Mouse (Mus musculus) spleen, postnatal 14 days (tissue): Measurements from ENCODE around the gene Vrk1.

Experiments
- DNase-seq, 2 experiments: peaks; one replicate each; pipeline ENCODE4 v3.0.0; 2021 to 2022; ENCODE audit warnings: low spot score in 2 of 2

The Vrk1 gene

DNA sequence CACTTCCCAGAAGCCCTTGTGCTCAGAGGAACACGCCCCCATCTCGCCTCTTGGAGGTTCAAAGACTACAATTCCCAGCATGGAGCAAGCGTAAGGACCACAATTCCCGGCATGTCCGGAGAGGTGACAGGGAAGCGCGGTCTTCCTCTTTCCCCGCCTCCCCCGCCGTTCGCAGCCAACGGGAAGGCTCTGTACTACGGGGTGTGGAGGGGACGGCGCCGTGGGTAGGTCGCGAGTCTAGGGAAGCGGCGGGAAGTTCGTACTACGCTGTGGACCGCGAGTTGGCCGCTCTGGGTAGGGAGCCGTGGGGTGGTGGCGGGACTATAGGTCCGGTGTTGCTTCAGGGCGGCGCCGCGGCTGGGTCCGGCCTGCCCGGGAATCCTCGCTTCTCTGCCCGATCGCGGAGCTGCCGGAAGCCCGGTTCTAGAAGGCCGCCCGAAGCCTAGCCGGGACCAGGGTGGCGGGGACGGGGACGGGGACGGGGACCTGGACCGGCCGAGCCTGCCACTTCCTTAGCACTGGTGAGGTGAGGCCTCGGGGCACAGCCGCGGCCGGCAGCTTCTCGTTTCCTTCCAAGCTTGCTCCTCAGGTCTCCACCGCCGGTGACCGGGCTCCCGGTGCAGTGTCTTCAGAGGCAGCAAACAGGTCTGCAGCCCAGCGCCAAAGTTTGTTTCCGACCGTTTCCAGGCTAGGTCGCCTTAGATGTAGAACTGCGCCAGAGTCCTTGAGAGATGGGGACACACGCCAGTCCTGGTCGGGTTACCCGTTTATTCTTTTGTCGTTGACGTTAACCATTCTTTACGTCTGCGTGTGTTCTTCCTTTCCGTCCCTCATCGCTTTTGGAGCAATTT is at the start of gene Vrk1:
TSS of gene Vrk1 (plus strand) at position 164 of the 851 bp plus-strand sequence.
- peak; percentile 85 to 87 for DNase-seq

DNA sequence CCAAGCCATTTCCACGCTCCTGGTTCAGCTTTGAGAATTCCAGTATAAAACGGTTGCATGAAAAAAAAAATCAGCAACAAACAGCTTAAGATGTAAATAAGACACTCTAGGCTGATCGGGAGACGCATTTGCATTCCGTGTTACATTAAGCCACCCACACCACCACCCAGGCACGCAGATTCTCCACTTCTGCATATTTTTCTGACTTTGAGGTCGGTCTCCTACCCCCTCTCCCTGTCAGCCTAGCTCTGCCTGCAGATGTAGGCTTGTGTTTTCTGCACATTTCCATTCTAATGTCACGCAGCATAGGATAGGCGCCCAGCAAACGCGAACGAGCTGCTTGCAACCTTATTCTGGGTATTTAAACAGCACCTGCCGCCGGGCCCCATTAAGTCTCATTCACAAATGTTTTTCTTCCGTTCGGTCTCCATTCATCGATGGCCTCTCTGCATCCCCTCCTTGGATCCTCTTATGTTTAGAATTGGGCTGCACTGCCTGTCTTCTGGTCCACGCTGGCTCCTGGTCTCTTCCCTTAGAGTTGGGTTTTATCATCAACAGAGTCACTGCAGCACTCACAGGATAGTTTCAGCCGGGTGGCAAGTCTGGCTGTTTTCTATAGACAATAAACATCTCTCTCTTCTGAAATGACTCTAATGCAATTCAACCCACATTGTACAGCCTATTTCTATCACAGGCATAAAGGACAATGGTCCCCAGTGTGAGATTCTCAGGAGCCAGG is 49.3 kb upstream of the Vrk1 start:
- no peak for DNase-seq

GRCm38 (mm10) chr12:105961667-105962066 is 48.4 kb upstream of the Vrk1 start:
- DNase-seq, result no peak

- peak; percentile 71 to 82 for DNase-seq
These were observed 47.7 kb upstream of the Vrk1 start for GRCm38 (mm10) chr12:105962103-105963011.

GRCm38 (mm10) chr12:105963012-105963572 is 46.9 kb upstream of the Vrk1 start:
- peak in 1 of 2 experiments; percentile 6 for DNase-seq

DNA sequence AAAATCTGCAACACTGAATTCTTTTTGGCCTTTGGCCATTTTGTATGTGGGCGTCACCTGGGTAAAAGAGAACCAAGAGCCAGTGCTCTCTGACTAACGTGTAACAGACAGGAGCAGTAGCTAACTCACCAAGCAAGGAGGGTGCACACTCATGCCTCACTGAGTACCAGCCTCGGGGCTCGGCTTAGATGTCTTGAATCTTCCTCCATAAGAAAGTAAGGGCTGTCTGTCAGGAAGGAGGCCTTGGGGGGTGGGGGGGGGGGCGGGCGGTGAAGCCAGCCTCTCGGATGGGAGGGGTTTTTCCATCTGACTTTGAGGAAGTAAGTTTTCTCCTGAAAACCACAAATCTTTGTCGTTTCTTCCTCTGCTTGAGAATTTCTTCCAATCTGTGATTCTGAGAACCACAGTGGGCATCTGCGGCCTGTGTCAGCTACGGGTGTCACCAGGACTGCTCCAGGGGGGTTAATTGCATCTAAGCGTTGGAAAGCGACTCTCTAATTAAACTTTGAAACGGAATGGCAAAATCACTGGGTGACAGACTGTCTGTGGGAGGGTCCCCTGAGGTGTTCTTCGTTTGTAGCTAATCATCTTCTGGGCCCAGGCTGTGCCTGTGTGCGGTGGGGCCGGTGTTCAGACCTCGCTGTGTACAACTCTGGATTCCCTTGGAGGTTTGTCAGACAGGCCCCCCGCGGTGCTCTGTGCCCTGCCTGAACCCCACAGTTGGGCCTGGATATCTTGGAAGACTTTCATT is 43.0 kb upstream of the Vrk1 start:
- no peak for DNase-seq

DNA sequence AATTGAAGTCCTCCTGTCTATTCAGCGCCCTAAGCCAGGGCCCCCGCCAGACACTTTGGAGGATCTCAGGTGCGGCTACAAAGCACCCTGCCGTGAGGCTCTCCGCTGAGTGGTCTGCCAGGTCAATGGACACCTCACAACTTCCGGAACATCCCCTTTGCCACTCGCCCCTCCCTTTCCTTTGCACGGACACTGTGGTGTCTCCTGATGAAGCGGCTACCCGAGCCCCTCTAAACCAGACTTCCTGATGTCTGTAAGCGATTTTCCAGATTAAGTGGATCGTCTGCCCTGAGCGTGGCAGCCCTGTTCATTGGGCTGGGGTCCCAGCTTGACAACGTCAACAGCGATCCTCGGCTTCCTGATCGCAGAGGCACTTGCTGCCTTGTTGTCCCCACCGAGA is 42.2 kb upstream of the Vrk1 start:
- no peak for DNase-seq

DNA sequence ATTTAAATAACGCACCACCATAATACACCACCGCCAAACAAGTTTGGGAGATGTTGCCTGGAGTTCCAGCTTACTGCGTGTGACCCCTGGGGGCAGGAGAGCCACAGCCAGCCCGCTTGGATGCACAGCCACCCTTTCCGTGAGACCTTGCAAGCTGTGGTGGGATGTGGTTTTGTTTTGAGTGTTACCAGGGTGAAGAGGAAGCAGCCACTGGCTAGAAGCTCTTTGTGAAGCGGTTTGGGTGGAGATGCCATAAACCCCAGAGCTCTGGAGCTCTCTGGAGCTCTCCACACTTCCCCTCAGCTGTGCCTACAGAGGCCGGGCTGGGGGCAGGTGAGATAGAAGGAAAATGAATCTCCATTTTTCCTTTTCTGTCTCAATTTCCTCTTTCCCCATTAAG is 38.8 kb upstream of the Vrk1 start:
- DNase-seq, result no peak

DNA sequence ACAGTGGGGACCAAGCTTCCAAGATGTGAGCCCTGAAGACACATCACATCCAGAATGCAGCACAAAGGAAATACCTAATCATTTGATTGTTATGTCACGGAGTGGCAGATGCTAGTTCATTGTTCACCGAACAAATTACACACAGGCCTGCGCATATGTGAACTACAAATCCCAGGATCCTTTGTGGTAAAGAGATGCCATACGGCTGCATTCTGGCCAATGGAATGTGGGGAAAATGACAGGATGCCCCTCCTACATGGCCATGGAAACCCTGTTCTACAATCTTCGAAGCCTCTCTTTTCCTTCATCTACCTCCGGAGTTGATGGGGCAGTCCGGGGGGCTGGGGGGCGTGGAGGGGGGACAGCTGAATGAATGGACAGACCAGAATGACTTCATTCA is 37.4 kb upstream of the Vrk1 start:
- no peak for DNase-seq

GRCm38 (mm10) chr12:105973691-105974090 is 36.3 kb upstream of the Vrk1 start:
- DNase-seq, result no peak

- no peak for DNase-seq
These were observed 35.9 kb upstream of the Vrk1 start for GRCm38 (mm10) chr12:105974107-105974506.

- DNase-seq, result no peak
These were observed 28.7 kb upstream of the Vrk1 start for GRCm38 (mm10) chr12:105981121-105981973.

- no peak for DNase-seq
These were observed 28.1 kb upstream of the Vrk1 start for GRCm38 (mm10) chr12:105981974-105982305.

DNA sequence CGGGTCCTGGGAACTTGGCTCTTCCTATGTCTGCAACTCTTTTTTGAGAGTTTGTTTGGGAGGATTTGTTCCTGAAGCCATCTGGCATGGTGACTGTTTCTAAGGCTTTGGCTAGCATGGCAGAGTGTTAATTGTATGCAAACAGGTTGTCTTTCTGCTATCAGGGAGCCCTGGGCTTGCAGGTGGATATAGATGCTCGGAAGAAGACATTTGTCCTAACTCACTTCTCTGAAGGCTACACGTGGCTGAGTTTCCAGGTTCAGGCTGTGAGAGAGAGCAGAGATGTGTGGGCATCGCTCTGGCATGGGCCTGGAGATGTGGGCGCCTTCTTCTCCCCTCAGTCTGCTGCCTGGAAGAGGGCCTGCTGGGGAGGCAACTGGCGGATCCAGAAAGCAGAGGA is 27.4 kb upstream of the Vrk1 start:
- no peak for DNase-seq

DNA sequence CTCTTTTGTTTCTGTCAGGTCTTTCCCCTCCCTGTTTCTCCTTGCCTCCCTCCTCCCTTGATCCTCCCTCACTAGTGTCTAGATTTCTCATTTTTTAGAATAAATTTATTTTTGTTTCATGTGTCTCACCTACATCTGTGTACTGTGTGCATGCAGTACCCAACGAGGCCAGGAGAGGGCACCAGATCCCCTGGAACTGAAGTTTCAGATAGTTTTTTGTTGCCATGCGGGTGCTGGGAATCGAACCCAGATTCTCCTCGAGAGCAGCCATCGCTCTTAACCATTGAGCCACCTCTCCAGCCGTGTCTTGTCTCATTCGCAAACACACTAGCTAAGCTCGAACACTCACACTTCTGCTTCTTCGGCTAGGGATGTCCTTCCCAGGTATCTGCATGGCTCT is 26.5 kb upstream of the Vrk1 start:
- no peak for DNase-seq

DNA sequence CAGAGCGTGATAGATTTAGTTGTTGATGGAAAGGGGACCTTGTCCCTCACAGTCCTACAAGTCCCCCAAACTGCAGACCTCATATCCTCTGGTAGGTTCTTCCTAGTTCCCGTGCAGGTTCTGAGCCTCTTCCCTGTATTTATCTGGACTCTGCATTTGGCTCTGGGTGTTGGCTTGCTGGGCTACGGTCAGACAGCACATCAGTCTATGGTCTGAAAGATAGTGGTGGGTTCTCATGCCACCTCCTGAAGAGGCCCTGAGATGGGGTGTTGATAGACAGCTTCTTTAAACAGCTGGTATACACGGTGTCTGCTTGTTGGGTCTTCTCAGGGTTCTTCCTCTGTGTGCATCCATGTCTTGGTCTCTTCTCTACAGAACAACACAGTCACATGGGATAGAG is 21.6 kb upstream of the Vrk1 start:
- no peak for DNase-seq

DNA sequence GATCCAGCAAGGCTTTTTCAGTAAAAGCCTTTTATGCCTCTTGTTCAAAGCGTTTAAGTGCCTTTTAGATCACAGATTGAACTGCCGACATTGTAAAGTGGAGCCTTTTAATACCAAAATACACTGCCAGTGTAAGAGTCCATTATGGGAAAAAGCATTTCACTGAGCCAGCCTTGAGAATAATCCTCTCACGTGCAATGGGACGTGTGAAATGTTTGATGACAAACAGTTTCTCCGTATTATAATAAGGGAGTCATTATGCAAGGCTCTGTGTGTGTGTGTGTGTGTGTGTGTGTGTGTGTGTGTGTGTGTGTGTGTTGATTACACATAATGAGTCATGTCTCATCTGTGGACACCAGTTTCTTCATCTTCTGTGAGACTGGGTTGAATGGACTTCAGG is 17.3 kb upstream of the Vrk1 start:
- DNase-seq, result no peak

DNA sequence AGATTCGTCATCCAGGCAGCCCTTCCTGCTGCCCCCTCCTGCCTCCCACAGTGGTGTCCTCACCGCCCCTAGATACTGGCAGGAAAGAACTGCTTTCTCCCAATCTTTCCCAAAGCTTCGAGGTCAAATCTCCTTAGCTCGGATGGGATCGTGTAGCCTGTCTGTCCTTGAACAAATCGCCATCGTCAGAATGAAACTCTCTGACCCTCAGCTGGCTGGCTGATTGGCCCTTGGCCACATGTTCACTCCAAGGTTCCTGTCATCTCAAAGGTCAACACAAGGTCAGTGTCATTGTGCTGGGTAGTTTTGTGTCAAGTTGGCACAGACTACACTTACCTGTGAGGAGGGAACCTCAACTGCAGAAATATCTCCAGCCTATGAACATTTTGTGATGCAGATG is 16.7 kb upstream of the Vrk1 start:
- no peak for DNase-seq

GRCm38 (mm10) chr12:105995940-105996339 is 14.1 kb upstream of the Vrk1 start:
- DNase-seq, result no peak
